Mouse (Mus musculus) heart, embryonic 15.5 days (tissue): ENCODE data around the gene Numb. TPM values are rescaled to one million over a fixed set of nuclear protein-coding genes. Genes with fewer than 3 reads are reported as not detected.
"Not testable (repeated sequence)": the region's sequence is repeated elsewhere in the genome, so short reads cannot be mapped to it uniquely, and the experiment has no call there.

Experiments
- ATAC-seq: fragments of 200-750 bp; cut with Nextera tagmentation; replicated peaks from 2 replicates; pipeline ENCODE4 v1.8.0; 2017; ENCODE audit warnings: low read depth, moderate TSS enrichment; ENCODE audit not compliant: insufficient number of reproducible peaks, insufficient read depth, low FRiP score
- H3K27ac ChIP-seq: fragments of 300-500 bp; sonication (generic); 2 replicates; pipeline ENCODE4 v1.5.1; 2015; ENCODE audit warnings: mild to moderate bottlenecking, inconsistent platforms
- H3K27me3 ChIP-seq: fragments of 300-500 bp; sonication (generic); 2 replicates; pipeline ENCODE4 v1.6.1; 2015; ENCODE audit warnings: inconsistent platforms
- H3K36me3 ChIP-seq: fragments of 300-500 bp; sonication (generic); 2 replicates; pipeline ENCODE4 v1.6.1; 2015; ENCODE audit warnings: mild to moderate bottlenecking, inconsistent platforms
- H3K4me1 ChIP-seq: fragments of 300-500 bp; sonication (generic); replicated peaks from 2 replicates; pipeline ENCODE4 v1.6.1; 2015; ENCODE audit warnings: inconsistent platforms
- H3K4me2 ChIP-seq: fragments of 300-500 bp; sonication (generic); 2 replicates; pipeline ENCODE4 v1.6.1; 2015; ENCODE audit warnings: inconsistent platforms, mild to moderate bottlenecking, moderate library complexity
- H3K4me3 ChIP-seq: fragments of 300-500 bp; sonication (generic); 2 replicates; pipeline ENCODE4 v1.5.1; 2015; ENCODE audit warnings: mild to moderate bottlenecking, inconsistent platforms
- H3K9ac ChIP-seq: fragments of 300-500 bp; sonication (generic); 2 replicates; pipeline ENCODE4 v1.6.1; 2015; ENCODE audit warnings: mild to moderate bottlenecking, inconsistent platforms
- H3K9me3 ChIP-seq: fragments of 300-500 bp; sonication (generic); replicated peaks from 2 replicates; pipeline ENCODE4 v1.6.1; 2016; ENCODE audit warnings: inconsistent platforms
- WGBS: fragments of 180-500 bp; shearing (Covaris S2); methylation state at CpG from one replicate; pipeline ENCODE4 v1.1.7; 2015; ENCODE audit warnings: mixed read lengths; 5-methylcytosine and 5-hydroxymethylcytosine counted together
- polyA plus RNA-seq: library from polyadenylated mRNA; unstranded; fragments of >200 nt; fragmentation: Nextera tagmentation; extraction: Ambion mirVana; gene quantifications from 2 replicates; pipeline ENCODE4 v1.2.1, GENCODE M21; 2015

Numb gene
- polyA plus RNA-seq, 1 experiment from 2014 or later: 28.0 TPM

GRCm38 (mm10) chr12:83920721-83921441 is 853 bp downstream of the Numb start:
- Histone ChIP-seq H3K4me1 (peaks cover 39% of the 10 kb centered on the region), H3K9ac (peak overlapping the region; percentile 86), H3K9me3 (no peaks in the 10 kb centered on the region), H3K27ac (peak overlapping the region; percentile 94), H3K4me2 (peak overlapping the region; percentile 80), H3K4me3 (peak overlapping the region; percentile 74), H3K36me3 (no peaks in the 10 kb centered on the region), H3K27me3 (no peaks in the 10 kb centered on the region)
- under 1% methylated on average over 31 of the region's 31 CpGs for WGBS
- no peak for ATAC-seq

DNA sequence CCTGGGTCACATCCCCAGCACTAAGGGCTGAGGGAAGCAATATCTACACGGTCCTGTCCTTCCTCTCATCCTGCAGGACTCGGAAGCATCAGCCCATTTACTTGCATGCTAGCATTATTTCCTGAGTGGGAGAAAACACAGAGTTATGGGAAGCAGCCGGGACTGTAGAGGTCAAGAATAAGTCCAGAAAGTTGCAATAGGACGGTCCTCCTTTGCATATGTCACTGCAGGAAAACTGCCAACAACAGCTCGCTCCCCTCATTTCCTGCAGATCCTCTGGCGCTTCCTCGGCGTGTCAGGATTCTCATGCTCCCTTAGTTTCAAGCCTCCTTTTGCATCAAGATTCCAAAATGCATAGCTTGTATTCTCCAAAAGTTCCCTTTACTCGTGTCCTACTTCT is 4.8 kb downstream of the Numb start:
- Histone ChIP-seq H3K9ac (no peak overlapping the region), H3K9me3 (no peaks in the 10 kb centered on the region), H3K27me3 (no peaks in the 10 kb centered on the region), H3K4me3 (no peak overlapping the region), H3K36me3 (no peaks in the 10 kb centered on the region), H3K4me1 (peaks cover 19% of the 10 kb centered on the region), H3K27ac (peak overlapping the region; percentile 45; the same call in 1 of the 2 replicates), H3K4me2 (no peak overlapping the region)
- ATAC-seq: no peak
- WGBS: 50% methylated on average over 9 of the region's 9 CpGs

DNA sequence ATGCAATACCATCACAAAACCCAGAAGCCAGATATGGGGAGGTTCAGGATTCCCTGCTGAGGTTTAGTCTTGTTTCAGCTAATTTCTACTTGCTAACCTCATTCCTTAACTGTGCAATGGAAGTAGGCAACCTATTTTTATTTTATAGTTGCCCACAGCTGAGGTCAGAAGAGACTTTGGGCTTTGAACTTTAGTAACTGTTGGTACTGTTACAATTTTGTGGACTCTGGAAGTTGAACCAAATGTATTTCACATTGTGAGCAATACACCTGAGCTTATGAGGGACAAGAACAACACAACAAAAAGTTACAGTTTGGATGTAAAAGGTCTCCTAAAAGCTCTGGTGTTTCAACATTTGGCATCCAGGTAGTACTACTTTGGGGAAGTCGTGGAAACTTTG is 6.9 kb downstream of the Numb start:
- no peak overlapping the region for H3K9ac ChIP-seq
- H3K36me3 ChIP-seq: no peaks in the 10 kb centered on the region
- H3K9me3 ChIP-seq: no peaks in the 10 kb centered on the region
- H3K4me2 ChIP-seq: no peak overlapping the region
- H3K4me3 ChIP-seq: no peak overlapping the region
- H3K27me3 ChIP-seq: no peaks in the 10 kb centered on the region
- H3K4me1 ChIP-seq: peaks cover 16% of the 10 kb centered on the region; the same call in 1 of the 2 replicates
- ATAC-seq: no peak
- no peak overlapping the region for H3K27ac ChIP-seq
- 68% methylated on average over 1 of the region's 1 CpGs for WGBS

GRCm38 (mm10) chr12:83914202-83914740 is 7.5 kb downstream of the Numb start:
- Histone ChIP-seq H3K9me3 (no peaks in the 10 kb centered on the region), H3K4me3 (no peak overlapping the region), H3K9ac (no peak overlapping the region), H3K4me2 (no peak overlapping the region), H3K27ac (no peak overlapping the region), H3K4me1 (peaks cover 16% of the 10 kb centered on the region; the same call in 1 of the 2 replicates), H3K36me3 (no peaks in the 10 kb centered on the region), H3K27me3 (no peaks in the 10 kb centered on the region)
- no peak for ATAC-seq
- WGBS: 88% methylated on average over 4 of the region's 4 CpGs

GRCm38 (mm10) chr12:83910451-83910850 is 11.3 kb downstream of the Numb start:
- WGBS: 69% methylated on average over 2 of the region's 2 CpGs
- Histone ChIP-seq H3K4me3 (no peak overlapping the region), H3K36me3 (no peaks in the 10 kb centered on the region), H3K27me3 (no peaks in the 10 kb centered on the region), H3K9ac (no peak overlapping the region), H3K9me3 (no peaks in the 10 kb centered on the region), H3K27ac (no peak overlapping the region), H3K4me1 (peaks cover 11% of the 10 kb centered on the region; the same call in 1 of the 2 replicates), H3K4me2 (no peak overlapping the region)
- ATAC-seq: no peak

DNA sequence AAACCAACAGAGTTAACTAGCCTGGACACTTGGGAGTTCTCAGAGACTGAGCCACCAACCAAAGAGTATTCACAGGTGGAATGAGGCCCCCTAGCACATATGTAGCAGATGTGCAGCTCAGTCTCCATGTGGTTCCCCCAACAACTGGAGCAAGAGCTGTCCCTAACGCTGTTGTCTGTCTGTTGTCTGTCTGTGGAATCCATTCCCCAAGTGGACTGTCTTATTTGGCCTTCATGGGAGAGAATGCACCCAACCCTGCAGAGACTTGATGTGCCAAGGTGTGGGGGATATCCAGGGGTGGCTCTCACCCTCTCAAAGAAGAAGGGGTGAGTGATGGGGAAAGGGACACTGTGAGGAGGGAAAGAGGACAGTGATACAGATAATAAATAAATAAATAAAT is 28.8 kb downstream of the Numb start:
- Histone ChIP-seq H3K9me3 (no peaks in the 10 kb centered on the region), H3K4me1 (0 out of 2 replicates have a peak, but pooled peaks cover 8% of the 10 kb centered on the region), H3K27ac (no peak overlapping the region), H3K4me2 (no peak overlapping the region), H3K4me3 (no peak overlapping the region), H3K27me3 (no peaks in the 10 kb centered on the region), H3K36me3 (peaks cover 11% of the 10 kb centered on the region; the same call in 1 of the 2 replicates), H3K9ac (no peak overlapping the region)
- WGBS: 83% methylated on average over 1 of the region's 1 CpGs
- no peak for ATAC-seq

DNA sequence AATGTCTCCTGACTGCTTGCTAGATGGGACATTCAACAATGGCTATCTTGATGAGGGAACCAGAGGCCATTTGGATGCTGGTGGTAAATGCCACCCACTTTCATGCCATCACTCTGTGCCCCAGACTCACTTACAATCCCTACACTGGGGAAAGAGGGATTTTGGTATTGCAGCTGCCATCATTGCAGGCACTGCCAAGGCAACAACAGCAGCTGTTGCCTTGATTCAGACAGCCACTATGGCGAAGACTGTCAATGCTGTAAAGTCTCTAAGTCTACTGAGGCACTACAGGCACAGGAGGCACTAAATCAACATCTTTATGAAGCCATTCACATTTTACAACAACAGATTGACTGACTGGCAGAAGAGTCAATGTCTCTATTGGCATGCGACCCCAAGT is 30.5 kb downstream of the Numb start:
- Histone ChIP-seq H3K27ac (no peak overlapping the region), H3K9ac (no peak overlapping the region), H3K36me3 (peaks cover 11% of the 10 kb centered on the region; the same call in 1 of the 2 replicates), H3K4me2 (no peak overlapping the region), H3K4me1 (0 out of 2 replicates have a peak, but pooled peaks cover 8% of the 10 kb centered on the region), H3K4me3 (no peak overlapping the region), H3K9me3 (no peaks in the 10 kb centered on the region), H3K27me3 (no peaks in the 10 kb centered on the region)
- 97% methylated on average over 2 of the region's 2 CpGs for WGBS
- ATAC-seq: no peak

DNA sequence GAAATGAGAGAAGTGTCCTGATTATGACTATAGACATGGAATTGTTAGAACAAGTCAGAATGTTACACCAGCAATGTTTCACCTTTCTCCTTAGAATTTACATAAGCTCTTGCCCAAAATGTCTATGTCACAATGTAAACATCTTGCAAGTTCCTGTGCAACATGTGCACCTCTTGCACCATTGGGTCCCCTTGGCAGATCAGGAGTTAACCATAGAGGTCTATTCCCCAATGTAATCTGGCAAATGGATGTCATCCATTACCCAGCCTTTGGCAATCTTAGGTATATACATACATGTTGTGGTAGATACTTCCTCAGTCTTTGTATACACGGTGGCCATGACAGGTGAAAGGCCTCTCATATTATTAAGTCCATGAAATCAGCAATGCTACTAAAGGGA is 32.6 kb downstream of the Numb start:
- Histone ChIP-seq H3K27ac (no peak overlapping the region), H3K36me3 (peaks cover 11% of the 10 kb centered on the region; the same call in 1 of the 2 replicates), H3K4me3 (no peak overlapping the region), H3K9ac (no peak overlapping the region), H3K27me3 (no peaks in the 10 kb centered on the region), H3K4me2 (no peak overlapping the region), H3K9me3 (no peaks in the 10 kb centered on the region), H3K4me1 (0 out of 2 replicates have a peak, but pooled peaks cover 8% of the 10 kb centered on the region)
- ATAC-seq: no peak
- 94% methylated on average over 1 of the region's 1 CpGs for WGBS

DNA sequence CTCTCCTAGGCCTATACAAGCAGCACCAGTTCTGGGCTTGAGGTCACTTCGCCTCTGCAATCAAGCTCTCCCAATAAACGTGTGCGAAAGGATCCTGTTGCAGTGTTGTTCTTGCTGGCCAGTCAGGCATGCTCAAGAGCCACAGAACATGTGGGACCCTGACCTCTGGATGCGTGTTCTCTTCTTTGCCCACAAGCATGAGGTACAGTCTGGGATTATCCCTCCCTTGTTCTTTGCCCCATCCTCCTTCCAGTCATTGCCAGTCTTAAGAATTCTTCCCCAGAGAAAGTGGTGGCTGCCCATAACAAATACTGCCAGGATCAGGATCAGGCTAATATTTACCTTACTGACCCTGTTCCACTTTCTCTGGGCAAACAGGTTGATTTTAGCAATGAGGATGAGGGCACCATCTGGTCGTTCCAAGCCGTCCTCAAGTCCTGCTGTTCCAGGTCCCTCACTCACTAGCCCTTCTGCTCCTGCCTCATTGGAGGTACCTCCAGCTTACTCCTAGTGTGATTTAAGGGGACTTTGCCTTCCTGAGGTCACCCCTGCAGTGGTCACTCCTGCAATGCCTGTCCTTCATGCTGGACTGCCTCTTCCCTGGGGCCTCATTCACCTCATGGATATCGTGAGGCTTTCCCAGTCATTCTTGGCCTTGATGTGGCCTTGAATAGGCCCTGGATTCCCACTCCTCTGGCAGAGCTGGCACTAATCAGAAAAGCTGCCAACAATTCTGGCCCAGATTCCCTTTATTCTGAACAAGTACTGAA is 36.0 kb downstream of the Numb start:
- Histone ChIP-seq H3K4me2 (no peak overlapping the region), H3K9me3 (no peaks in the 10 kb centered on the region), H3K4me1 (0 out of 2 replicates have a peak, but pooled peaks cover 8% of the 10 kb centered on the region), H3K36me3 (no peaks in the 10 kb centered on the region), H3K27ac (no peak overlapping the region), H3K4me3 (no peak overlapping the region), H3K27me3 (no peaks in the 10 kb centered on the region), H3K9ac (no peak overlapping the region)
- no peak for ATAC-seq
- WGBS: 89% methylated on average over 7 of the region's 7 CpGs

- H3K27ac ChIP-seq, H3K27me3 ChIP-seq, H3K9ac ChIP-seq, H3K4me3 ChIP-seq, H3K9me3 ChIP-seq, ATAC-seq, H3K4me1 ChIP-seq, H3K4me2 ChIP-seq, H3K36me3 ChIP-seq: not testable (repeated sequence)
- 94% methylated on average over 5 of the region's 5 CpGs for WGBS
Measured at GRCm38 (mm10) chr12:83885065-83885464, 36.7 kb downstream of the Numb start.

- Histone ChIP-seq H3K27ac (no peak overlapping the region), H3K4me1 (no peaks in the 10 kb centered on the region), H3K4me3 (no peak overlapping the region), H3K9me3 (no peaks in the 10 kb centered on the region), H3K9ac (no peak overlapping the region), H3K4me2 (no peak overlapping the region), H3K36me3 (no peaks in the 10 kb centered on the region), H3K27me3 (no peaks in the 10 kb centered on the region)
- 85% methylated on average over 7 of the region's 7 CpGs for WGBS
- ATAC-seq: no peak
Measured at GRCm38 (mm10) chr12:83882503-83882902, 39.2 kb downstream of the Numb start.
